ENCODE assay signal across 8 mouse cellular contexts in genomic region chr2:59161441-59162284, GRCm38 (mm10). TPM values are rescaled to one million over a fixed set of nuclear protein-coding genes. Genes with fewer than 3 reads are reported as not detected.
A peak's percentile ranks its signal among the peaks of the same experiment; 100 is the strongest.
DNase-seq lines count a peak whose midpoint lies in the region; ATAC-seq and TF ChIP-seq lines count a peak whose summit lies in the region.

No protein-coding gene starts in this region.

- H3K9ac ChIP-seq in heart, embryonic 13.5 days, result peak overlapping the region; percentile 97
- H3K9ac ChIP-seq in kidney, postnatal 0 days (ENCODE audit: low read depth, low read length), result peak overlapping the region; percentile 78
- peak overlapping the region; percentile 96 for H3K9ac ChIP-seq in liver, adult 2 months (ENCODE audit: low read depth, low read length)

- H3K4me3 ChIP-seq in bone marrow, adult 2 months (replicated peaks; ENCODE audit: control insufficient read depth, low read depth, low read length), result peak overlapping the region; percentile 66
- peak overlapping the region; percentile 82 for H3K4me3 ChIP-seq in embryonic fibroblast, embryonic 13.5 days (ENCODE audit: insufficient read depth, low read length)
- H3K4me3 ChIP-seq in heart, embryonic 13.5 days, result peak overlapping the region; percentile 96
- H3K4me3 ChIP-seq in kidney, postnatal 0 days (replicated peaks; ENCODE audit: low read depth, low read length), result peak overlapping the region; percentile 80
- peak overlapping the region; percentile 93 for H3K4me3 ChIP-seq in liver, adult 2 months (ENCODE audit: insufficient read depth, low read depth, low read length)

- peak; percentile 52; the same call in 1 of the 2 replicates for ATAC-seq in heart, embryonic 13.5 days (ENCODE audit: extremely low read depth, insufficient number of reproducible peaks, low FRiP score, low TSS enrichment)
- peak; percentile 68 for ATAC-seq in kidney, postnatal 0 days (replicated peaks; ENCODE audit: low FRiP score, low read depth)
- peak; percentile 32; the same call in 1 of the 2 replicates for ATAC-seq in monocyte, adult 5-6 weeks (replicated peaks; ENCODE audit: insufficient number of reproducible peaks, low FRiP score, low TSS enrichment, poor library complexity, severe bottlenecking)

- H3K9me3 ChIP-seq in heart, embryonic 13.5 days, result no peaks in the 10 kb centered on the region
- H3K9me3 ChIP-seq in kidney, postnatal 0 days (replicated peaks; ENCODE audit: low read length), result no peaks in the 10 kb centered on the region

- H3K27ac ChIP-seq in bone marrow, adult 2 months (ENCODE audit: control insufficient read depth, insufficient read depth, low read depth, low read length, poor library complexity), result peak overlapping the region; percentile 42; the same call in 1 of the 2 replicates
- H3K27ac ChIP-seq in embryonic fibroblast, embryonic 13.5 days (ENCODE audit: insufficient read depth, low read length), result no peak overlapping the region; the same call in 1 of the 2 replicates
- peak overlapping the region; percentile 97 for H3K27ac ChIP-seq in heart, embryonic 13.5 days (replicated peaks)
- peak overlapping the region; percentile 94 for H3K27ac ChIP-seq in kidney, postnatal 0 days
- H3K27ac ChIP-seq in liver, adult 2 months (replicated peaks; ENCODE audit: insufficient read depth, low read depth, low read length), result peak overlapping the region; percentile 73

- peaks cover 18% of the 10 kb centered on the region; the same call in 1 of the 2 replicates for H3K79me2 ChIP-seq in liver, adult 2 months (ENCODE audit: control insufficient read depth, insufficient read depth, low read length)

- H3K4me1 ChIP-seq in bone marrow, adult 2 months (ENCODE audit: control insufficient read depth, insufficient read depth, low read length), result no peaks in the 10 kb centered on the region
- H3K4me1 ChIP-seq in embryonic fibroblast, embryonic 13.5 days (ENCODE audit: control insufficient read depth, insufficient read depth, low read length), result peaks cover 2% of the 10 kb centered on the region; the same call in 1 of the 2 replicates
- H3K4me1 ChIP-seq in heart, embryonic 13.5 days, result peaks cover 33% of the 10 kb centered on the region
- peaks cover 4% of the 10 kb centered on the region; the same call in 1 of the 2 replicates for H3K4me1 ChIP-seq in kidney, postnatal 0 days (replicated peaks; ENCODE audit: insufficient read depth, low read length)
- peaks cover 16% of the 10 kb centered on the region for H3K4me1 ChIP-seq in liver, adult 2 months (ENCODE audit: control insufficient read depth, insufficient read depth, low read length)

- 1% methylated on average over 74 of the region's 74 CpGs for WGBS in bone marrow, adult 2 months
- under 1% methylated on average over 73 of the region's 74 CpGs for WGBS in heart, embryonic 13.5 days
- WGBS in kidney, postnatal 0 days, result under 1% methylated on average over 74 of the region's 74 CpGs
- WGBS in liver, adult 2 months, result under 1% methylated on average over 74 of the region's 74 CpGs

- peak overlapping the region; percentile 81 for H3K4me2 ChIP-seq in heart, embryonic 13.5 days
- peak overlapping the region; percentile 82 for H3K4me2 ChIP-seq in kidney, postnatal 0 days (ENCODE audit: low read length)

- no peak for TF ChIP-seq POLR2A in bone marrow, adult 2 months (IDR thresholded peaks at IDR 0.05; ENCODE audit: borderline replicate concordance, control insufficient read depth, low read depth, low read length)
- no peak for TF ChIP-seq POLR2A in embryonic fibroblast, embryonic 13.5 days (IDR thresholded peaks at IDR 0.05; ENCODE audit: low read depth, low read length)
- TF ChIP-seq POLR2A in liver, adult 2 months (IDR thresholded peaks at IDR 0.05; ENCODE audit: extremely low read depth, insufficient read depth, low read length), result no peak

- no peaks in the 10 kb centered on the region for H3K27me3 ChIP-seq in heart, embryonic 13.5 days (replicated peaks)
- no peaks in the 10 kb centered on the region for H3K27me3 ChIP-seq in kidney, postnatal 0 days (ENCODE audit: insufficient read depth, low read length)
- H3K27me3 ChIP-seq in liver, adult 2 months (ENCODE audit: control insufficient read depth, insufficient read depth, low read length), result no peaks in the 10 kb centered on the region

- no peak for TF ChIP-seq CTCF in bone marrow, adult 2 months (IDR thresholded peaks at IDR 0.05; ENCODE audit: control insufficient read depth, insufficient read depth, low read length)
- peak; percentile 59 for TF ChIP-seq CTCF in embryonic fibroblast, embryonic 13.5 days (IDR thresholded peaks at IDR 0.05; ENCODE audit: borderline replicate concordance, insufficient read depth, low read length)
- TF ChIP-seq CTCF in kidney, postnatal 0 days (IDR thresholded peaks at IDR 0.05; ENCODE audit: low read depth), result peak; percentile 50
- peak; percentile 36 for TF ChIP-seq CTCF in liver, adult 2 months (IDR thresholded peaks at IDR 0.05; ENCODE audit: low read depth, low read length)

- no peaks in the 10 kb centered on the region for H3K36me3 ChIP-seq in heart, embryonic 13.5 days
- H3K36me3 ChIP-seq in kidney, postnatal 0 days (ENCODE audit: insufficient read depth, low read length), result no peaks in the 10 kb centered on the region
- no peaks in the 10 kb centered on the region for H3K36me3 ChIP-seq in liver, adult 2 months (ENCODE audit: control insufficient read depth, insufficient read depth, low read length)

- DNase-seq in 416B (ENCODE audit: low read depth), result peak; percentile 68
- peak; percentile 83 for DNase-seq in kidney, postnatal 0 days (ENCODE audit: low spot score)
- DNase-seq in liver, adult 2 months (ENCODE audit: extremely low read depth, low read depth, low spot score), result peak; percentile 90
- peak; percentile 37 to 72 for DNase-seq in spleen, postnatal 4 days (ENCODE audit: low spot score in 2 of 2)

RNA-seq across cellular contexts. Expression of gene Pkp4, which starts 1.0 kb away (rescaled TPM):
- 12.4 and 14.8 TPM in 2 replicates for polyA plus RNA-seq in bone marrow, adult 2 months (2011; ENCODE audit: insufficient read depth, insufficient read length, low replicate concordance, missing spikeins)
- 27.8 and 36.7 TPM in 2 replicates for polyA plus RNA-seq in embryonic fibroblast, embryonic 13.5 days (2011; ENCODE audit: insufficient read length, low read depth, missing spikeins)
- 32.4 and 37.6 TPM in 2 replicates for polyA plus RNA-seq in heart, embryonic 13.5 days (2015; fragmentation: Nextera tagmentation; extraction: Ambion mirVana)
- 20.2 and 24.1 TPM in 2 replicates for polyA plus RNA-seq in kidney, postnatal 0 days (2015; fragmentation: Nextera tagmentation; extraction: Ambion mirVana)
- total RNA-seq in liver, adult 2 months (2014; rRNA removed), result 38.4 and 43.8 TPM in 2 replicates
- 42.7 and 53.3 TPM in 2 replicates for polyA plus RNA-seq in liver, adult 2 months (2012; rRNA removed)
- 16.6 to 23.4 TPM (median 22.2 TPM) in 3 replicates for total RNA-seq in monocyte, adult 5-6 weeks (2017)

RNA-seq across cellular contexts. Expression of gene Ccdc148, which starts 1.2 kb away (rescaled TPM):
- polyA plus RNA-seq in bone marrow, adult 2 months (2011; ENCODE audit: insufficient read depth, insufficient read length, low replicate concordance, missing spikeins), result 0.87 and 2.3 TPM in 2 replicates
- 0.12 TPM in 1 of 2 replicates, not detected in the other for polyA plus RNA-seq in embryonic fibroblast, embryonic 13.5 days (2011; ENCODE audit: insufficient read length, low read depth, missing spikeins)
- polyA plus RNA-seq in heart, embryonic 13.5 days (2015; fragmentation: Nextera tagmentation; extraction: Ambion mirVana), result 0.88 and 0.89 TPM in 2 replicates
- 1.9 and 2.5 TPM in 2 replicates for polyA plus RNA-seq in kidney, postnatal 0 days (2015; fragmentation: Nextera tagmentation; extraction: Ambion mirVana)
- 0.74 and 0.92 TPM in 2 replicates for total RNA-seq in liver, adult 2 months (2014; rRNA removed)
- polyA plus RNA-seq in liver, adult 2 months (2012; rRNA removed), result 0.05 and 0.06 TPM in 2 replicates
- 0.19 to 1.1 TPM in 2 of 3 replicates, not detected in the other for total RNA-seq in monocyte, adult 5-6 weeks (2017)
